Mouse (Mus musculus) forebrain, embryonic 11.5 days (tissue): Measurements from ENCODE around the gene Rpl19. TPM values are rescaled to one million over a fixed set of nuclear protein-coding genes. Genes with fewer than 3 reads are reported as not detected.

Experiments used
- ATAC-seq: fragments of 200-750 bp; cut with Nextera tagmentation; replicated peaks from 2 replicates; pipeline ENCODE4 v1.8.0; 2017; ENCODE audit warnings: moderate TSS enrichment; ENCODE audit not compliant: low FRiP score
- DNase-seq: peaks from one replicate; pipeline ENCODE4 v3.0.0-alpha.2; 2017; ENCODE audit warnings: low spot score
- H3K27ac ChIP-seq: fragments of 300-500 bp; sonication (generic); 2 replicates; pipeline ENCODE4 v1.5.1; 2014; ENCODE audit warnings: low read depth, low read length
- H3K27me3 ChIP-seq: fragments of 300-500 bp; sonication (generic); 2 replicates; pipeline ENCODE4 v1.6.1; 2014; ENCODE audit warnings: mild to moderate bottlenecking, low read length, mixed read lengths; ENCODE audit not compliant: control insufficient read depth, insufficient read depth
- H3K36me3 ChIP-seq: fragments of 300-500 bp; sonication (generic); 2 replicates; pipeline ENCODE4 v1.6.1; 2014; ENCODE audit warnings: mild to moderate bottlenecking, low read length, moderate library complexity, mixed read lengths; ENCODE audit not compliant: control insufficient read depth, insufficient read depth
- H3K4me1 ChIP-seq: fragments of 300-500 bp; sonication (generic); replicated peaks from 2 replicates; pipeline ENCODE4 v1.6.1; 2014; ENCODE audit warnings: low read length, mixed read lengths; ENCODE audit not compliant: control insufficient read depth, insufficient read depth
- H3K4me2 ChIP-seq: fragments of 300-500 bp; sonication (generic); 2 replicates; pipeline ENCODE4 v1.6.1; 2014; ENCODE audit warnings: low read depth, mild to moderate bottlenecking, low read length, moderate library complexity, mixed read lengths; ENCODE audit not compliant: severe bottlenecking
- H3K4me3 ChIP-seq: fragments of 300-500 bp; sonication (generic); 2 replicates; pipeline ENCODE4 v1.5.1; 2014; ENCODE audit warnings: low read depth, low read length
- H3K9ac ChIP-seq: fragments of 300-500 bp; sonication (generic); 2 replicates; pipeline ENCODE4 v1.6.1; 2014; ENCODE audit warnings: low read length
- H3K9me3 ChIP-seq: fragments of 300-500 bp; sonication (generic); 2 replicates; pipeline ENCODE4 v1.6.1; 2016; ENCODE audit warnings: low read length, mixed read lengths; ENCODE audit not compliant: control insufficient read depth
- WGBS: fragments of 180-500 bp; shearing (Covaris S2); extraction: QIAGEN DNeasy Blood & Tissue Kit; methylation state at CpG from one replicate; pipeline ENCODE4 v1.1.7; 2014; 5-methylcytosine and 5-hydroxymethylcytosine counted together
- polyA plus RNA-seq: library from polyadenylated mRNA; unstranded; fragments of >200 nt; fragmentation: Nextera tagmentation; extraction: Ambion mirVana; gene quantifications from 2 replicates; pipeline ENCODE4 v1.2.1, GENCODE M21; 2014

The Rpl19 gene
- polyA plus RNA-seq, 1 experiment from 2014 or later: 897 TPM

- peaks cover 45% of the 10 kb centered on the region for H3K27me3 ChIP-seq
- ATAC-seq (no peak), DNase-seq (no peak)
- 33% methylated on average over 1 of the region's 2 CpGs for WGBS
- no peak overlapping the region for H3K4me2 ChIP-seq
- peaks cover 9% of the 10 kb centered on the region; the same call in 1 of the 2 replicates for H3K4me1 ChIP-seq
- no peak overlapping the region for H3K9ac ChIP-seq
- H3K27ac ChIP-seq: no peak overlapping the region
- H3K9me3 ChIP-seq: no peaks in the 10 kb centered on the region
- no peak overlapping the region for H3K4me3 ChIP-seq
- no peaks in the 10 kb centered on the region for H3K36me3 ChIP-seq
These were observed 24.4 kb downstream of the Rpl19 start for GRCm38 (mm10) chr11:98050940-98051339.

- ATAC-seq (0 out of 2 replicates have a peak, but pooled peaks have one; percentile 21), DNase-seq (no peak)
- peak overlapping the region; percentile 41 for H3K4me3 ChIP-seq
- 7% methylated on average over 12 of the region's 12 CpGs for WGBS
- no peak overlapping the region for H3K4me2 ChIP-seq
- peaks cover 45% of the 10 kb centered on the region for H3K27me3 ChIP-seq
- H3K27ac ChIP-seq: no peak overlapping the region
- no peak overlapping the region for H3K9ac ChIP-seq
- no peaks in the 10 kb centered on the region for H3K9me3 ChIP-seq
- no peaks in the 10 kb centered on the region for H3K36me3 ChIP-seq
- peaks cover 9% of the 10 kb centered on the region; the same call in 1 of the 2 replicates for H3K4me1 ChIP-seq
These were observed 25.2 kb downstream of the Rpl19 start for GRCm38 (mm10) chr11:98051611-98052128.

- peaks cover 45% of the 10 kb centered on the region for H3K27me3 ChIP-seq
- under 1% methylated on average over 78 of the region's 83 CpGs for WGBS
- H3K9ac ChIP-seq: peak overlapping the region; percentile 41
- ATAC-seq: 0 out of 2 replicates have a peak, but pooled peaks have one; percentile 28
- peak overlapping the region; percentile 48 for H3K4me2 ChIP-seq
- no peaks in the 10 kb centered on the region for H3K9me3 ChIP-seq
- H3K4me3 ChIP-seq: peak overlapping the region; percentile 41
- H3K36me3 ChIP-seq: no peaks in the 10 kb centered on the region
- DNase-seq: peak; percentile 59
- H3K4me1 ChIP-seq: peaks cover 9% of the 10 kb centered on the region; the same call in 1 of the 2 replicates
- no peak overlapping the region for H3K27ac ChIP-seq
These were observed 25.8 kb downstream of the Rpl19 start for GRCm38 (mm10) chr11:98052129-98052988.

- 1% methylated on average over 37 of the region's 48 CpGs for WGBS
- H3K4me1 ChIP-seq: peaks cover 9% of the 10 kb centered on the region; the same call in 1 of the 2 replicates
- ATAC-seq (peak; percentile 84), DNase-seq (peak; percentile 90)
- peak within 1 kb of the TSS; percentile 41 for H3K4me3 ChIP-seq
- H3K27ac ChIP-seq: no peak within 1 kb of the TSS
- H3K36me3 ChIP-seq: no peaks in the 10 kb centered on the region
- H3K9ac ChIP-seq: peak within 1 kb of the TSS; percentile 41
- H3K4me2 ChIP-seq: peak within 1 kb of the TSS; percentile 48
- no peaks in the 10 kb centered on the region for H3K9me3 ChIP-seq
- peaks cover 45% of the 10 kb centered on the region for H3K27me3 ChIP-seq
These were observed 26.7 kb downstream of the Rpl19 start, which contains the start of gene Stac2 for GRCm38 (mm10) chr11:98052989-98053834. Gene Stac2, minus strand, starts transcription at chr11:98053462.

- Histone ChIP-seq H3K4me2 (no peak overlapping the region), H3K27me3 (peaks cover 18% of the 10 kb centered on the region), H3K9me3 (no peaks in the 10 kb centered on the region), H3K36me3 (no peaks in the 10 kb centered on the region), H3K27ac (no peak overlapping the region), H3K4me3 (no peak overlapping the region), H3K9ac (no peak overlapping the region), H3K4me1 (0 out of 2 replicates have a peak, but pooled peaks cover 5% of the 10 kb centered on the region)
- 28% methylated on average over 9 of the region's 9 CpGs for WGBS
- ATAC-seq (no peak), DNase-seq (no peak)
These were observed 31.0 kb downstream of the Rpl19 start for GRCm38 (mm10) chr11:98057466-98057865.

GRCm38 (mm10) chr11:98057998-98058397 is 31.5 kb downstream of the Rpl19 start:
- H3K9me3 ChIP-seq: no peaks in the 10 kb centered on the region
- H3K36me3 ChIP-seq: no peaks in the 10 kb centered on the region
- no peak overlapping the region for H3K4me2 ChIP-seq
- WGBS: 86% methylated on average over 5 of the region's 5 CpGs
- H3K4me1 ChIP-seq: 0 out of 2 replicates have a peak, but pooled peaks cover under 1% of the 10 kb centered on the region
- no peak for ATAC-seq
- H3K27ac ChIP-seq: no peak overlapping the region
- no peak overlapping the region for H3K4me3 ChIP-seq
- peaks cover 13% of the 10 kb centered on the region for H3K27me3 ChIP-seq
- no peak overlapping the region for H3K9ac ChIP-seq
- no peak for DNase-seq

- H3K27me3 ChIP-seq: peaks cover 4% of the 10 kb centered on the region; the same call in 1 of the 2 replicates
- ATAC-seq: no peak
- no peaks in the 10 kb centered on the region for H3K36me3 ChIP-seq
- H3K9me3 ChIP-seq: no peaks in the 10 kb centered on the region
- no peak overlapping the region for H3K4me2 ChIP-seq
- no peak for DNase-seq
- WGBS: 73% methylated on average over 7 of the region's 7 CpGs
- H3K9ac ChIP-seq: no peak overlapping the region
- no peak overlapping the region for H3K4me3 ChIP-seq
- H3K27ac ChIP-seq: no peak overlapping the region; the same call in 1 of the 2 replicates
- no peaks in the 10 kb centered on the region for H3K4me1 ChIP-seq
These were observed 33.2 kb downstream of the Rpl19 start for GRCm38 (mm10) chr11:98059662-98060061.

- Histone ChIP-seq H3K27me3 (peaks cover 2% of the 10 kb centered on the region; the same call in 1 of the 2 replicates), H3K4me3 (no peak overlapping the region), H3K9me3 (no peaks in the 10 kb centered on the region), H3K27ac (no peak overlapping the region), H3K9ac (no peak overlapping the region), H3K4me2 (no peak overlapping the region), H3K36me3 (no peaks in the 10 kb centered on the region), H3K4me1 (no peaks in the 10 kb centered on the region)
- no peak for ATAC-seq
- no peak for DNase-seq
- 79% methylated on average over 4 of the region's 5 CpGs for WGBS
These were observed 33.7 kb downstream of the Rpl19 start for GRCm38 (mm10) chr11:98060104-98060692.
